Mouse (Mus musculus): ENCODE results near the gene Frs3.
"Not testable (repeated sequence)": the region's sequence is repeated elsewhere in the genome, so short reads cannot be mapped to it uniquely, and the experiment has no call there.

Gene Frs3

GRCm38 (mm10) chr17:47688608-47689575, at the start of gene Frs3:
Gene Frs3 (plus strand): TSS chr17:47689030.
- in situ Hi-C loops (cut with MseI, MboI): no loop called here

- in situ Hi-C loops (cut with MseI, MboI): loop anchor here in 1 of 2 experiments (5.0 kb wide), 1 partner anchor 34 kb away; no protein-coding TSS in a partner anchor
Measured at GRCm38 (mm10) chr17:47642992-47643391, 45.8 kb upstream of the Frs3 start.

- in situ Hi-C loops (cut with MseI, MboI): no loop called here
Measured at GRCm38 (mm10) chr17:47646683-47647082, 42.1 kb upstream of the Frs3 start.

DNA sequence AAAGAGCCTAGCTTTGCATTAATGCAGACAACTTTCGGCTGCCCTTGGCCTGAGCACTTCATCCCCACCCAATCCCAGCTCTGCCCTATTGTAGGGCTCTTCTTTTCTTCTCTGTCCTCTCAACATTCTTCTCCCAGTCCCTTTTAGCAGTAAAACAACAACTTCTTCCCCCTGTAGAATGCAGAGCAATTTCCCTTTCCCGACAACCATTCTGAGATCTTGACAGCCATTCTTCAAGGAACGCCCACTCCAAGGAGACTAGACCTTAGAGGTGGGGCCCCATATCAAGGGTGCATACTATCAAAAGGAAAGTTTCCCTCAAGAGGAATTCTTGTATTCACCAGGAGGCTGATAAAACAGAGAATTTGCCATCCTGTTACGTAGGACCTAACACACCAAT, 39.9 kb upstream of the Frs3 start:
- in situ Hi-C loops (cut with MseI, MboI): no loop called here

GRCm38 (mm10) chr17:47651953-47652352, 36.9 kb upstream of the Frs3 start:
- in situ Hi-C loops (cut with MseI, MboI): no loop called here

DNA sequence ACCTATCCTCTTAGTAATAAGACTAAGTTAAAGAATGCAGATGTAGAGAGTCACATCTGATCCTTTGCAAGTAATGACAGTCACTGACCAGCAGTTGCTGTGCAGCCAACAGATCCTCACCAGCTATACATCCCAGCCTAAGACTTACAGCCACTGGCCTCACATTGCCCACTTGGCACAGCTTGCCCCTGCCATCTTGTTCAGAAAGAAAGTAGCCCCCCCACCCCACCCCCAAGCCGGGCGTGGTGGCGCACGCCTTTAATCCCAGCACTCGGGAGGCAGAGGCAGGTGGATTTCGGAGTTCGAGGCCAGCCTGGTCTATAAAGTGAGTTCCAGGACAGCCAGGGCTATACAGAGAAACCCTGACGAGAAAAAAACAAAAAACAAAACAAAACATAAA, 34.5 kb upstream of the Frs3 start:
- in situ Hi-C loops (cut with MseI, MboI): not testable (repeated sequence)

DNA sequence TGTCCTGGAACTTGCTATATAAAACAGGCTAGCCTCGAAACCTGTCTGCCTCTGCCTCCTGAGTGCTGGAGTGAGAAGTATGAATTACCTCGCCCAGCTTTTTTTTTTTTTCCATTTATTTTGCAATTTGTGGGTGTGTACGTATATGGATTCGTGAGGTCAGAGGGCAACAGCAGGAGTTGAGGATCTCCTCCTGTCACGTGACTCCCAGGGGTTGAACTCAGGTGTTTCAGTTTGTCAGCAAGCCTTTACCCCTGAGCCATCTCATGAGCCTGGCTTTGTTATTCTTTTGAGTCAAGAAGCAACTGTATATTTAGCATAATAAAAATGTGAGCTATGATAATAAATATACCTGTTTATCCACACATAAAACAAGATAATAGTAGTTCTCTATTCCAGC, 33.1 kb upstream of the Frs3 start:
- in situ Hi-C loops (cut with MseI, MboI): no loop called here

DNA sequence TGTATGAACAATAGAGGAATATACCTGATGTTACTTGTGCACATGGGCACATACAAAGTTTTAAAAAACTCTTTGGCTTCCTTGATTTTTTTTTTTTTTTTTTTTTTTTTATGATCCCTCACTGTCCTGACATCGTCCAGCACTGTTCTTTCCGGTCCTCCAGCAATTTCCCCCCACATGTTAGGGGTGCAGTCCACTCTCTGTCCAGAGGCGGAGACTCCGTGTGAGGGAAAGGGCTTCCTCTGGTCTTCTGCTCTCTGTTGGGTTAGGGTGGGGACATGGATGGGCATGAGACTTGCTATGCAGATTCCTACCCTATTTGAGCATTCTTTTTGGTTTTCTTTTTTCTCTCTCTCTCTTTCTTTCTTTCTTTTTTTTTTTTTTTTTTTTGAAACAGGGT, 30.9 kb upstream of the Frs3 start:
- in situ Hi-C loops (cut with MseI, MboI): no loop called here

DNA sequence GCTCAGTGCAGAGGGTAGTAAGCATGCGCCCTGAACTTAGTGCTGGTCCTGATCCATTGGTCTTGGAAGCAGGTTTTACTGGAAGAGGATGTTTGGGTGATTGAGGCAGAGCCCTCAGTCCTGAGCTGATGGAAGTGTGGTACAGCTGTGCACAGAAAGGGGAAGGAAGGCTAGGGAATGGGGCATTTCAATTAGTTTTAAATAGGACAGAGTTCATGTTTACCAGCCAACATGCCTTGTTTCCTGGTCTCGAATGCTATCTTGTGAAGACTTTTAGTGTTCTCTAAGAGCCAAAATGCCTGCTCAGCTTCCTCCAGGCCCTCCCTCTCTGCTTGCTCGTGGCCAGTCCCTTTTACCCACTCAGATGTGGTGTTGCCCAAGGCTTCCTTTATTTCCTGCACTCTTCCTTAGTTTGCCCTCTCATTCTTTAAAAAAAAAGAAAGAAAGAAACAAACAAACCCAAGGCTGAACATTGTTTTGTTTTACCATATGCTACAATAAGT, 30.0 kb upstream of the Frs3 start:
- in situ Hi-C loops (cut with MseI, MboI): no loop called here

- in situ Hi-C loops (cut with MseI, MboI): no loop called here
Measured at GRCm38 (mm10) chr17:47663009-47663713, 25.7 kb upstream of the Frs3 start.

GRCm38 (mm10) chr17:47664474-47664873, 24.4 kb upstream of the Frs3 start:
- in situ Hi-C loops (cut with MseI, MboI): no loop called here

DNA sequence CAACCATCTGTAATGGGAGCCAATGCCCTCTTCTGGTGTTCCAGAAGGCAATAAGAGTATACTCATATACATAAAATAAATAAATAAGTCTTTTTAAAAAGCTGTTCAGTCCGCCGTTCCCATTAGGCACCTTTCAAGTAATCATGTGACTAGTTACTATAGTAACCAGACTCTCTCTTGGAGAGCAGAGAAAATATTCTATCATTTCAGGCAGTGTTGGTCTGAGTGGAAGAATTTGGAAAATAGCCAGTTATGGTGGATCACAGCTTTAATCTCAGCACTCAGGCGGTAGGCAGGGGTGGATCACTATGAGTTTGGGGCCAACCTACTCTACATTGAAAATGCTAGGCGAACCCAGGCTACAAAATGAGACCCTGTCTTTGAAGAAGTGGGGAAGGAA, 19.7 kb upstream of the Frs3 start:
- in situ Hi-C loops (cut with MseI, MboI): no loop called here

GRCm38 (mm10) chr17:47671988-47672310, 16.9 kb upstream of the Frs3 start:
- in situ Hi-C loops (cut with MseI, MboI): no loop called here

DNA sequence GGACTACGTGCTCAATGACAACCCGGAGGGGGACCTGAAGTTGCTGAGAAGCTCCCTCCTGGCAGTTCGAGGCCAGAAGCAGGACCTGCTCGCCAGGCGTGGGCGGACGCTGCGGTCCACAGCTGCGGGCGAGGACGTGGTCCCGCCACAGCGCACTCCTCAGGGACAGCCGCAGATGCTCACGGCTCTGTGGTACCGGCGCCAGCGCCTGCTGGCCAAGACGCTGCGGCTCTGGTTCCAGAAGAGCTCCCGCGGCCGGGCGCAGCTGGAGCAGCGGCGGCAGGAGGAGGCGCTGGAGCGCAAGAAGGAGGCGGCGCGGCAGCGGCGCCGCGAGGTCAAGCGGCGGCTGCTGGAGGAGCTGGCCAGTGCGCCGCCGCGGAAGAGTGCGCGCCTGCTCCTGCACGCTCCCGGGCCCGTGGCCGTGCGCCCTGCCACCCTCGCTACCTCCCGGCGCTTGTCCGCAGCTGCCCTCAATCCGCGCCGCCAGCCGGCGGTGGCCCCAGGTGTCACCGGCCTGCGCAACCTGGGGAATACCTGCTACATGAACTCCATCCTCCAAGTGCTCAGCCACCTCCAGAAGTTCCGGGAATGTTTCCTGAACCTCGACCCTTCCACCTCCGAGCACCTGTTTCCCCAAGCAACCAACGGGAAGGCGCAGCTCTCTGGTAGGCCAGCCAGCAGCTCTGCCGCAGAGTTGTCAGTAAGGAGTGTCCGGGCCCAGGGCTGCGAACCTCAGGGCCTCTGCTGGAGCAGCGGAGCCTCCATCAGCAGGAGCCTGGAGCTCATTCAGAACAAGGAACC, 16.3 kb upstream of the Frs3 start:
- in situ Hi-C loops (cut with MseI, MboI): no loop called here

DNA sequence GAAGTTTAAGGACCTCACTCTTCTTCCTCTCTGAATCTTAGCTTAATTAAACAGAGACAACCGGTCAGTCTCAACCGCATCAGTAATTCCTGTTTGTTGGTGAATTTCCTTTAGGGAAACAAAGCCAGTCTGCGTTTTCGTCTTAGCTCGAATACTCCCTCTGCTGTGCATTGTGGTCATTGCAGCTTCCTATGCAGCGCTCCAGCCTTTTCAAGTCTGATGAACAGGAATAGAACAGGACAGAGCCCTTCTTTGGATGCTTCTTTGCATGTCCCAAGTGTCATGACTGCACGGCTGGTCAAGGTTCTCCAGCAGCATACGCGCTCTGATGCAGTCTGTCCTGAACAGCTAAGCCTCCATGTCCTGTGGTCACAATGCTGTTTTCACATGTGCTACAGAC, 12.2 kb upstream of the Frs3 start:
- in situ Hi-C loops (cut with MseI, MboI): loop anchor here in 1 of 2 experiments (5.0 kb wide), 1 partner anchor 34 kb away; no protein-coding TSS in a partner anchor

GRCm38 (mm10) chr17:47678238-47678637, 10.6 kb upstream of the Frs3 start:
- in situ Hi-C loops (cut with MseI, MboI): loop anchor here in 1 of 2 experiments (5.0 kb wide), 1 partner anchor 36 kb away; no protein-coding TSS in a partner anchor

GRCm38 (mm10) chr17:47678702-47679101, 10.1 kb upstream of the Frs3 start:
- in situ Hi-C loops (cut with MseI, MboI): loop anchor here in 1 of 2 experiments (5.0 kb wide), 1 partner anchor 36 kb away; no protein-coding TSS in a partner anchor

DNA sequence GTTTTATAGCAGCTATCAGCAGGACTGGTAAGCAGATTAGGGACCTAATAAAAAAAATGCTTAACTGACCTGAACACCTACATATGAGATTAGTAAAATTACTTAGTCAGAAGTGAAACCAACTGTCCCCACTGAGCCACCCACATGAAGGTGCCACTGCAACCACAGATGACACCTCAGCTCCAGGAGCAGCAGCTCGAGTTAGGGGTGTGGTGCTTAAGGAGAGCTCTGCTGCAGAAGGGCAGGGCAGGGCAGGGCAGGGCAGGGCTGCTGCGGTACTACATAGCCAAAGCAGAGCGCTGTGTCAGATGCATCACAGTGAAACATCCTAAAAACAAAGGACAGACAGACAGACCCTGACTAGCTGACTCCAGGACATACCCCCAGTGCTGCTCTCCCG, 6.0 kb upstream of the Frs3 start:
- in situ Hi-C loops (cut with MseI, MboI): no loop called here

GRCm38 (mm10) chr17:47687409-47688343, 1.2 kb upstream of the Frs3 start:
- in situ Hi-C loops (cut with MseI, MboI): no loop called here

- in situ Hi-C loops (cut with MseI, MboI): no loop called here
Measured at GRCm38 (mm10) chr17:47688344-47688607, 554 bp upstream of the Frs3 start, which contains the start of gene Tomm6. Gene Tomm6 (minus strand): TSS chr17:47688386.

DNA sequence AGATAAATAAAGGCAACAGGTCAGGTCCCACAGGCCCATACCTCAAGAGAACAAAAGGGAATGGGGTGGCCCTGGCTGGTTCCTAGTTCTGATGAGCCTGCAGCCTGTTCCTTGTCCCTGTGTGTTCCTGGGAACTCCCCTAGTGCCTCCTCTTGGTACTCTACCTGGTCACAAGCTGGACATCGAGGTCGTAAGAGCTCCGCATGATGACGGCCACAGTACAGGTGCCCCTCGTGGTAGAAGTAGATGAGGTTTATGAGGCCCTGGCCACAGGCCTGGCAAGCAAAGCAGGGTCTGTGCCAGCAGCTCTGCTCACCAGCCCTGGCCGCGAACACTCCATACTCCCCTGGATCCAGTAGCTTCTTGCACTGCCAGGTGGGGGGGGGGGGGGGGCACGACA, 1.1 kb downstream of the Frs3 start:
- in situ Hi-C loops (cut with MseI, MboI): no loop called here

Data from mouse trophoblast stem cell (cell line).